Mouse (Mus musculus): ENCODE data around the gene Men1. TPM values are rescaled to one million over a fixed set of nuclear protein-coding genes. Genes with fewer than 3 reads are reported as not detected.
"Not testable (repeated sequence)": the region's sequence is repeated elsewhere in the genome, so short reads cannot be mapped to it uniquely, and the experiment has no call there.

Gene Men1
- 10 to 100 TPM; 10.1 to 11.4 TPM for total RNA-seq (2021)
- long read RNA-seq, experiment 1, transcript Men1-201 (9 exons, 2,975 nt): major isoform, 6 of 18 reads
- long read RNA-seq, experiment 1, partial matches to known transcripts: 4 of 18 reads
- long read RNA-seq, experiment 1, other reads (novel, unspliced or antisense): 3 of 18 reads
- long read RNA-seq, experiment 2, transcript Men1-201 (9 exons, 2,975 nt): major isoform, 6 of 13 reads
- long read RNA-seq, experiment 2, partial matches to known transcripts: 1 of 13 reads
- long read RNA-seq, experiment 2, other reads (novel, unspliced or antisense): 0 of 13 reads

- peak; percentile 93 for DNase-seq
- intact Hi-C loops (cut with DNase I; ENCODE audit: low total_unique reads): no loop called here
These were observed at the start of gene Men1 for GRCm38 (mm10) chr19:6334673-6335457. TSS of gene Men1 (plus strand) at chr19:6334979.

GRCm38 (mm10) chr19:6285226-6285625 is 49.6 kb upstream of the Men1 start:
- intact Hi-C loops (cut with DNase I; ENCODE audit: low total_unique reads): no loop called here
- no peak for DNase-seq

- DNase-seq: no peak
- intact Hi-C loops (cut with DNase I; ENCODE audit: low total_unique reads): no loop called here
These were observed 48.9 kb upstream of the Men1 start for GRCm38 (mm10) chr19:6285632-6286433.

- DNase-seq: peak; percentile 46
- intact Hi-C loops (cut with DNase I; ENCODE audit: low total_unique reads): no loop called here
These were observed 48.1 kb upstream of the Men1 start for GRCm38 (mm10) chr19:6286434-6287401.

- DNase-seq: no peak
- intact Hi-C loops (cut with DNase I; ENCODE audit: low total_unique reads): no loop called here
These were observed 46.4 kb upstream of the Men1 start for GRCm38 (mm10) chr19:6288236-6288894.

GRCm38 (mm10) chr19:6289696-6290238 is 45.0 kb upstream of the Men1 start:
- intact Hi-C loops (cut with DNase I; ENCODE audit: low total_unique reads): no loop called here
- DNase-seq: no peak

- DNase-seq; intact Hi-C loops (cut with DNase I; ENCODE audit: low total_unique reads): not testable (repeated sequence)
These were observed 44.1 kb upstream of the Men1 start for GRCm38 (mm10) chr19:6290720-6291116.

GRCm38 (mm10) chr19:6291117-6291781 is 43.5 kb upstream of the Men1 start:
- intact Hi-C loops (cut with DNase I; ENCODE audit: low total_unique reads): no loop called here
- DNase-seq: peak; percentile 46

GRCm38 (mm10) chr19:6292262-6292661 is 42.5 kb upstream of the Men1 start:
- intact Hi-C loops (cut with DNase I; ENCODE audit: low total_unique reads): no loop called here
- no peak for DNase-seq

- intact Hi-C loops (cut with DNase I; ENCODE audit: low total_unique reads): no loop called here
These were observed 40.5 kb upstream of the Men1 start for GRCm38 (mm10) chr19:6294301-6294700.

GRCm38 (mm10) chr19:6296551-6297210 is 38.1 kb upstream of the Men1 start:
- intact Hi-C loops (cut with DNase I; ENCODE audit: low total_unique reads): no loop called here
- no peak for DNase-seq

More at GRCm38 (mm10) chr19:6294301-6294700, 40.5 kb upstream of the Men1 start:
- no peak for DNase-seq

GRCm38 (mm10) chr19:6297641-6298040 is 37.1 kb upstream of the Men1 start:
- DNase-seq: peak; percentile 60
- intact Hi-C loops (cut with DNase I; ENCODE audit: low total_unique reads): no loop called here

- DNase-seq: no peak
- intact Hi-C loops (cut with DNase I; ENCODE audit: low total_unique reads): no loop called here
These were observed 35.8 kb upstream of the Men1 start for GRCm38 (mm10) chr19:6299003-6299402.

GRCm38 (mm10) chr19:6299450-6300267 is 35.1 kb upstream of the Men1 start:
- DNase-seq: no peak
- intact Hi-C loops (cut with DNase I; ENCODE audit: low total_unique reads): no loop called here

- DNase-seq: peak; percentile 43
- intact Hi-C loops (cut with DNase I; ENCODE audit: low total_unique reads): no loop called here
These were observed 34.4 kb upstream of the Men1 start for GRCm38 (mm10) chr19:6300402-6300841.

GRCm38 (mm10) chr19:6302114-6302513 is 32.7 kb upstream of the Men1 start:
- intact Hi-C loops (cut with DNase I; ENCODE audit: low total_unique reads): no loop called here
- DNase-seq: no peak

Data from gastrocnemius, postnatal 14 days (tissue).